Mouse (Mus musculus) MEL (cell line): ENCODE measurements around the gene Ikzf3. TPM values are rescaled to one million over a fixed set of nuclear protein-coding genes. Genes with fewer than 3 reads are reported as not detected.

Experiments
- DNase-seq: peaks from one replicate; pipeline ENCODE4 v3.0.0; 2011; ENCODE audit warnings: low read depth, low spot score
- H3K27ac ChIP-seq: 2 replicates; pipeline ENCODE4 v1.5.1; 2012; ENCODE audit warnings: low read depth, mild to moderate bottlenecking, control low read depth, low read length, moderate library complexity; ENCODE audit not compliant: control insufficient read depth
- H3K27me3 ChIP-seq, 2 experiments: fragments of 150-350 bp in 1 of 2; sonication (generic) in 1 of 2; 2 replicates each; pipeline ENCODE4 v1.6.1; 2012; ENCODE audit warnings: low read length in 2 of 2, mild to moderate bottlenecking in 2 of 2, improper control_type of control experiment in 1 of 2, moderate library complexity in 1 of 2; ENCODE audit not compliant: insufficient read depth in 2 of 2, control insufficient read depth in 1 of 2
- H3K36me3 ChIP-seq, 2 experiments: 2 replicates each; pipeline ENCODE4 v1.6.1; 2012 to 2014; ENCODE audit warnings: low read length in 2 of 2, improper control_type of control experiment in 1 of 2, inconsistent platforms in 1 of 2, mild to moderate bottlenecking in 1 of 2; ENCODE audit not compliant: insufficient read depth in 2 of 2, control insufficient read depth in 1 of 2
- H3K4me1 ChIP-seq, 2 experiments: fragments of 150-350 bp in 1 of 2; sonication (generic) in 1 of 2; 2 replicates each; pipeline ENCODE4 v1.6.1; 2012; ENCODE audit warnings: low read length in 2 of 2, improper control_type of control experiment in 1 of 2, mild to moderate bottlenecking in 1 of 2; ENCODE audit not compliant: insufficient read depth in 2 of 2, control insufficient read depth in 1 of 2
- H3K4me3 ChIP-seq, 2 experiments: fragments of 150-350 bp in 1 of 2; sonication (generic) in 1 of 2; 2 replicates each; pipeline ENCODE4 v1.5.1; 2012; ENCODE audit warnings: low read depth in 2 of 2, low read length in 2 of 2, mild to moderate bottlenecking in 2 of 2, moderate library complexity in 2 of 2, control low read depth in 1 of 2, improper control_type of control experiment in 1 of 2; ENCODE audit not compliant: control insufficient read depth in 1 of 2, insufficient read depth in 1 of 2
- H3K79me2 ChIP-seq: 2 replicates; pipeline ENCODE4 v1.6.1; 2012; ENCODE audit warnings: mild to moderate bottlenecking, low read length, moderate library complexity; ENCODE audit not compliant: control insufficient read depth, poor library complexity, insufficient read depth
- H3K9ac ChIP-seq: 2 replicates; pipeline ENCODE4 v1.6.1; 2012; ENCODE audit warnings: low read depth, mild to moderate bottlenecking, control low read depth, low read length, moderate library complexity; ENCODE audit not compliant: control insufficient read depth, poor library complexity, severe bottlenecking
- H3K9me3 ChIP-seq: fragments of 150-350 bp; sonication (generic); replicated peaks from 2 replicates; pipeline ENCODE4 v1.6.1; 2012; ENCODE audit warnings: mild to moderate bottlenecking, low read length, improper control_type of control experiment, moderate library complexity; ENCODE audit not compliant: insufficient read depth
- CHD1 ChIP-seq: IDR thresholded peaks from 2 replicates; pipeline ENCODE4 v1.6.1; 2012; ENCODE audit warnings: low read depth, mild to moderate bottlenecking, inconsistent platforms, low read length, improper control_type of control experiment
- CHD2 ChIP-seq: IDR thresholded peaks from 2 replicates; pipeline ENCODE4 v1.6.1; 2011; ENCODE audit warnings: low read length, improper control_type of control experiment
- CTCF ChIP-seq, 3 experiments: IDR thresholded peaks in 2 of 3; conservative IDR thresholded peaks in 1 of 3; 2 replicates each; pipeline ENCODE4 v1.5.1; 2011 to 2012; ENCODE audit warnings: low read length in 3 of 3, low read depth in 2 of 3, mild to moderate bottlenecking in 2 of 3, improper control_type of control experiment in 1 of 3, inconsistent platforms in 1 of 3, mixed read lengths in 1 of 3, moderate library complexity in 1 of 3; ENCODE audit not compliant: control insufficient read depth in 1 of 3, insufficient read depth in 1 of 3, poor library complexity in 1 of 3, severe bottlenecking in 1 of 3
- E2F4 ChIP-seq: IDR thresholded peaks from 2 replicates; pipeline ENCODE4 v1.6.1; 2011; ENCODE audit warnings: low read depth, low read length, improper control_type of control experiment, borderline replicate concordance
- ELF1 ChIP-seq: IDR thresholded peaks from 2 replicates; pipeline ENCODE4 v1.6.1; 2014; ENCODE audit warnings: low read depth, mild to moderate bottlenecking, inconsistent platforms, low read length, improper control_type of control experiment, moderate library complexity
- EP300 ChIP-seq, 2 experiments: IDR thresholded peaks; 2 replicates each; pipeline ENCODE4 v1.6.1; 2011; ENCODE audit warnings: improper control_type of control experiment in 2 of 2, low read length in 2 of 2, low read depth in 1 of 2, mild to moderate bottlenecking in 1 of 2
- ETS1 ChIP-seq: IDR thresholded peaks from 2 replicates; pipeline ENCODE4 v1.6.1; 2012; ENCODE audit warnings: low read depth, mild to moderate bottlenecking, inconsistent platforms, low read length, improper control_type of control experiment, moderate library complexity
- GATA1 ChIP-seq: IDR thresholded peaks from 2 replicates; pipeline ENCODE4 v1.6.1; 2011; ENCODE audit warnings: low read depth, low read length, improper control_type of control experiment
- KAT2A ChIP-seq: conservative IDR thresholded peaks from 2 replicates; pipeline ENCODE4 v1.6.1; 2012; ENCODE audit warnings: low read depth, low read length, improper control_type of control experiment, inconsistent platforms
- MAFK ChIP-seq: IDR thresholded peaks from 2 replicates; pipeline ENCODE4 v1.6.1; 2011; ENCODE audit warnings: low read depth, mild to moderate bottlenecking, low read length, improper control_type of control experiment, borderline replicate concordance
- MAX ChIP-seq: IDR thresholded peaks from 2 replicates; pipeline ENCODE4 v1.6.1; 2011; ENCODE audit warnings: low read length, improper control_type of control experiment
- MEF2A ChIP-seq: IDR thresholded peaks from 2 replicates; pipeline ENCODE4 v1.6.1; 2014; ENCODE audit warnings: low read depth, mild to moderate bottlenecking, inconsistent platforms, low read length, improper control_type of control experiment; ENCODE audit not compliant: poor library complexity, insufficient replicate concordance, severe bottlenecking; ENCODE audit errors: extremely low read depth
- NELFE ChIP-seq: IDR thresholded peaks from 2 replicates; pipeline ENCODE4 v1.6.1; 2011; ENCODE audit warnings: low read depth, low read length, improper control_type of control experiment
- NRF1 ChIP-seq: IDR thresholded peaks from 2 replicates; pipeline ENCODE4 v1.6.1; 2014; ENCODE audit warnings: low read depth, mild to moderate bottlenecking, inconsistent platforms, low read length, improper control_type of control experiment, moderate library complexity; ENCODE audit not compliant: poor library complexity, insufficient read depth, severe bottlenecking
- POLR2A ChIP-seq, 2 experiments: IDR thresholded peaks; 2 replicates each; pipeline ENCODE4 v1.6.1; 2011 to 2012; ENCODE audit warnings: low read length in 2 of 2, mild to moderate bottlenecking in 2 of 2, control low read depth in 1 of 2, improper control_type of control experiment in 1 of 2, low read depth in 1 of 2, moderate library complexity in 1 of 2; ENCODE audit not compliant: control insufficient read depth in 1 of 2, insufficient read depth in 1 of 2, poor library complexity in 1 of 2
- POLR2AphosphoS2 ChIP-seq: IDR thresholded peaks from 2 replicates; pipeline ENCODE4 v1.6.1; 2011; ENCODE audit warnings: low read length, improper control_type of control experiment
- SIN3A ChIP-seq: IDR thresholded peaks from 2 replicates; pipeline ENCODE4 v1.6.1; 2012; ENCODE audit warnings: low read length, improper control_type of control experiment, inconsistent platforms
- USF2 ChIP-seq, 2 experiments: IDR thresholded peaks; 2 replicates each; pipeline ENCODE4 v1.6.1; 2011 to 2012; ENCODE audit warnings: improper control_type of control experiment in 2 of 2, low read length in 2 of 2, borderline replicate concordance in 1 of 2, inconsistent platforms in 1 of 2, low read depth in 1 of 2, mild to moderate bottlenecking in 1 of 2; ENCODE audit not compliant: insufficient read depth in 1 of 2
- ZC3H11A ChIP-seq: IDR thresholded peaks from 2 replicates; pipeline ENCODE4 v1.6.1; 2012; ENCODE audit warnings: low read depth, mild to moderate bottlenecking, inconsistent platforms, low read length, improper control_type of control experiment
- ZKSCAN1 ChIP-seq: IDR thresholded peaks from 2 replicates; pipeline ENCODE4 v1.6.1; 2012; ENCODE audit warnings: low read depth, mild to moderate bottlenecking, inconsistent platforms, low read length, improper control_type of control experiment, moderate library complexity
- polyA plus RNA-seq, 2 experiments: library from polyadenylated mRNA; stranded (reverse) in 1 of 2; unstranded in 1 of 2; fragments of >175 nt in 1 of 2; fragments of >200 nt in 1 of 2; gene quantifications; 2 replicates each; pipeline versions ENCODE4 v1.2.1 to v1.2.4; 2012; ENCODE audit warnings: low replicate concordance in 2 of 2, low read depth in 1 of 2; ENCODE audit not compliant: insufficient read length in 2 of 2, insufficient read depth in 1 of 2, missing spikeins in 1 of 2
- total RNA-seq: library from RNA; depleted of rRNA; stranded (reverse); fragments of 300-350 nt; gene quantifications from 2 replicates; pipeline ENCODE4 v1.2.3, GENCODE M21; 2012

Gene Ikzf3
- total and polyA plus RNA-seq, 3 experiments: 0.12 TPM; not detected in 2

GRCm38 (mm10) chr11:98497388-98498288 lies 48.2 kb downstream of the Ikzf3 start:
- Histone ChIP-seq H3K27ac (no peak overlapping the region), H3K4me1 (no peaks in the 10 kb centered on the region), H3K36me3 (no peaks in the 10 kb centered on the region), H3K9ac (no peak overlapping the region), H3K27me3 (peaks cover 21 to 38% of the 10 kb centered on the region in 2 experiments), H3K9me3 (no peaks in the 10 kb centered on the region)
- no peak for DNase-seq
- TF ChIP-seq NELFE (no peak), CTCF (IDR thresholded peaks at IDR 0.05 in 2 of 3, conservative IDR thresholded peaks at IDR 0.05 in 1 of 3; ENCODE audit: control insufficient read depth in 1 of 3, insufficient read depth in 1 of 3, low read depth in 2 of 3, low read length in 3 of 3, poor library complexity in 1 of 3, severe bottlenecking in 1 of 3) (no peak), MAX (no peak), EP300 (IDR thresholded peaks at IDR 0.05; ENCODE audit: low read depth in 1 of 2, low read length in 2 of 2) (no peak), ELF1 (no peak), E2F4 (no peak), MEF2A (no peak), SIN3A (no peak), NRF1 (no peak), CHD1 (no peak), KAT2A (no peak), ETS1 (no peak)
- TF ChIP-seq, all 39 proteins: peak for 0
- Histone ChIP-seq H3K4me3 (no peak overlapping the region), H3K79me2 (no peaks in the 10 kb centered on the region)

GRCm38 (mm10) chr11:98495176-98495719 lies 50.6 kb downstream of the Ikzf3 start:
- no peaks in the 10 kb centered on the region for H3K4me1 ChIP-seq
- TF ChIP-seq CTCF (IDR thresholded peaks at IDR 0.05 in 2 of 3, conservative IDR thresholded peaks at IDR 0.05 in 1 of 3; ENCODE audit: control insufficient read depth in 1 of 3, insufficient read depth in 1 of 3, low read depth in 2 of 3, low read length in 3 of 3, poor library complexity in 1 of 3, severe bottlenecking in 1 of 3) (no peak), CHD2 (no peak), GATA1 (no peak), USF2 (IDR thresholded peaks at IDR 0.05; ENCODE audit: borderline replicate concordance in 1 of 2, insufficient read depth in 1 of 2, low read depth in 1 of 2, low read length in 2 of 2) (no peak), MAFK (no peak), ELF1 (no peak), POLR2A (IDR thresholded peaks at IDR 0.05; ENCODE audit: control insufficient read depth in 1 of 2, insufficient read depth in 1 of 2, low read depth in 1 of 2, low read length in 2 of 2, poor library complexity in 1 of 2) (no peak), ETS1 (no peak), POLR2AphosphoS2 (no peak), CHD1 (no peak), ZKSCAN1 (no peak), ZC3H11A (no peak)
- H3K9me3 ChIP-seq: no peaks in the 10 kb centered on the region
- H3K79me2 ChIP-seq: no peaks in the 10 kb centered on the region
- no peaks in the 10 kb centered on the region for H3K36me3 ChIP-seq
- H3K27me3 ChIP-seq: peaks cover 17 to 41% of the 10 kb centered on the region in 2 experiments
- no peak overlapping the region for H3K27ac ChIP-seq
- no peak overlapping the region for H3K4me3 ChIP-seq
- no peak for DNase-seq
- H3K9ac ChIP-seq: no peak overlapping the region
